Mouse (Mus musculus) MEL (cell line): Measurements from ENCODE around the gene Six1. TPM values are rescaled to one million over a fixed set of nuclear protein-coding genes. Genes with fewer than 3 reads are reported as not detected.

Experiments
- DNase-seq: peaks from one replicate; pipeline ENCODE4 v3.0.0; 2011; ENCODE audit warnings: low read depth, low spot score
- H3K27ac ChIP-seq: 2 replicates; pipeline ENCODE4 v1.5.1; 2012; ENCODE audit warnings: low read depth, mild to moderate bottlenecking, control low read depth, low read length, moderate library complexity; ENCODE audit not compliant: control insufficient read depth
- H3K27me3 ChIP-seq, 2 experiments: fragments of 150-350 bp in 1 of 2; sonication (generic) in 1 of 2; 2 replicates each; pipeline ENCODE4 v1.6.1; 2012; ENCODE audit warnings: low read length in 2 of 2, mild to moderate bottlenecking in 2 of 2, improper control_type of control experiment in 1 of 2, moderate library complexity in 1 of 2; ENCODE audit not compliant: insufficient read depth in 2 of 2, control insufficient read depth in 1 of 2
- H3K36me3 ChIP-seq, 2 experiments: 2 replicates each; pipeline ENCODE4 v1.6.1; 2012 to 2014; ENCODE audit warnings: low read length in 2 of 2, improper control_type of control experiment in 1 of 2, inconsistent platforms in 1 of 2, mild to moderate bottlenecking in 1 of 2; ENCODE audit not compliant: insufficient read depth in 2 of 2, control insufficient read depth in 1 of 2
- H3K4me1 ChIP-seq, 2 experiments: fragments of 150-350 bp in 1 of 2; sonication (generic) in 1 of 2; 2 replicates each; pipeline ENCODE4 v1.6.1; 2012; ENCODE audit warnings: low read length in 2 of 2, improper control_type of control experiment in 1 of 2, mild to moderate bottlenecking in 1 of 2; ENCODE audit not compliant: insufficient read depth in 2 of 2, control insufficient read depth in 1 of 2
- H3K4me3 ChIP-seq, 2 experiments: fragments of 150-350 bp in 1 of 2; sonication (generic) in 1 of 2; 2 replicates each; pipeline ENCODE4 v1.5.1; 2012; ENCODE audit warnings: low read depth in 2 of 2, low read length in 2 of 2, mild to moderate bottlenecking in 2 of 2, moderate library complexity in 2 of 2, control low read depth in 1 of 2, improper control_type of control experiment in 1 of 2; ENCODE audit not compliant: control insufficient read depth in 1 of 2, insufficient read depth in 1 of 2
- H3K79me2 ChIP-seq: 2 replicates; pipeline ENCODE4 v1.6.1; 2012; ENCODE audit warnings: mild to moderate bottlenecking, low read length, moderate library complexity; ENCODE audit not compliant: control insufficient read depth, poor library complexity, insufficient read depth
- H3K9ac ChIP-seq: 2 replicates; pipeline ENCODE4 v1.6.1; 2012; ENCODE audit warnings: low read depth, mild to moderate bottlenecking, control low read depth, low read length, moderate library complexity; ENCODE audit not compliant: control insufficient read depth, poor library complexity, severe bottlenecking
- H3K9me3 ChIP-seq: fragments of 150-350 bp; sonication (generic); replicated peaks from 2 replicates; pipeline ENCODE4 v1.6.1; 2012; ENCODE audit warnings: mild to moderate bottlenecking, low read length, improper control_type of control experiment, moderate library complexity; ENCODE audit not compliant: insufficient read depth
- CHD1 ChIP-seq: IDR thresholded peaks from 2 replicates; pipeline ENCODE4 v1.6.1; 2012; ENCODE audit warnings: low read depth, mild to moderate bottlenecking, inconsistent platforms, low read length, improper control_type of control experiment
- CHD2 ChIP-seq: IDR thresholded peaks from 2 replicates; pipeline ENCODE4 v1.6.1; 2011; ENCODE audit warnings: low read length, improper control_type of control experiment
- EP300 ChIP-seq, 2 experiments: IDR thresholded peaks; 2 replicates each; pipeline ENCODE4 v1.6.1; 2011; ENCODE audit warnings: improper control_type of control experiment in 2 of 2, low read length in 2 of 2, low read depth in 1 of 2, mild to moderate bottlenecking in 1 of 2
- GABPA ChIP-seq: IDR thresholded peaks from 2 replicates; pipeline ENCODE4 v1.6.1; 2012; ENCODE audit warnings: low read depth, mild to moderate bottlenecking, inconsistent platforms, low read length, improper control_type of control experiment, moderate library complexity
- HCFC1 ChIP-seq: IDR thresholded peaks from 2 replicates; pipeline ENCODE4 v1.6.1; 2012; ENCODE audit warnings: low read depth, mild to moderate bottlenecking, inconsistent platforms, low read length, improper control_type of control experiment, moderate library complexity
- MEF2A ChIP-seq: IDR thresholded peaks from 2 replicates; pipeline ENCODE4 v1.6.1; 2014; ENCODE audit warnings: low read depth, mild to moderate bottlenecking, inconsistent platforms, low read length, improper control_type of control experiment; ENCODE audit not compliant: poor library complexity, insufficient replicate concordance, severe bottlenecking; ENCODE audit errors: extremely low read depth
- MXI1 ChIP-seq: IDR thresholded peaks from 2 replicates; pipeline ENCODE4 v1.6.1; 2011; ENCODE audit warnings: mild to moderate bottlenecking, low read depth, low read length, improper control_type of control experiment
- MYB ChIP-seq: IDR thresholded peaks from 2 replicates; pipeline ENCODE4 v1.6.1; 2011; ENCODE audit warnings: mild to moderate bottlenecking, low read depth, low read length, improper control_type of control experiment
- MYC ChIP-seq: IDR thresholded peaks from 2 replicates; pipeline ENCODE4 v1.6.1; 2011; ENCODE audit warnings: low read depth, mild to moderate bottlenecking, low read length, improper control_type of control experiment, moderate library complexity
- NELFE ChIP-seq: IDR thresholded peaks from 2 replicates; pipeline ENCODE4 v1.6.1; 2011; ENCODE audit warnings: low read depth, low read length, improper control_type of control experiment
- RAD21 ChIP-seq: IDR thresholded peaks from 2 replicates; pipeline ENCODE4 v1.6.1; 2011; ENCODE audit warnings: mild to moderate bottlenecking, low read depth, low read length, improper control_type of control experiment
- RCOR1 ChIP-seq: IDR thresholded peaks from 2 replicates; pipeline ENCODE4 v1.6.1; 2012; ENCODE audit warnings: low read depth, mild to moderate bottlenecking, inconsistent platforms, low read length, improper control_type of control experiment
- TAL1 ChIP-seq: IDR thresholded peaks from 2 replicates; pipeline ENCODE4 v1.6.1; 2012; ENCODE audit warnings: mild to moderate bottlenecking, inconsistent platforms, low read length, moderate library complexity, mixed read lengths
- TCF12 ChIP-seq: IDR thresholded peaks from 2 replicates; pipeline ENCODE4 v1.6.1; 2014; ENCODE audit warnings: low read depth, mild to moderate bottlenecking, inconsistent platforms, low read length, improper control_type of control experiment, moderate library complexity
- UBTF ChIP-seq: IDR thresholded peaks from 2 replicates; pipeline ENCODE4 v1.6.1; 2012; ENCODE audit warnings: low read depth, mild to moderate bottlenecking, inconsistent platforms, low read length, improper control_type of control experiment, moderate library complexity, borderline replicate concordance; ENCODE audit not compliant: insufficient read depth
- ZC3H11A ChIP-seq: IDR thresholded peaks from 2 replicates; pipeline ENCODE4 v1.6.1; 2012; ENCODE audit warnings: low read depth, mild to moderate bottlenecking, inconsistent platforms, low read length, improper control_type of control experiment
- ZNF384 ChIP-seq: IDR thresholded peaks from 2 replicates; pipeline ENCODE4 v1.6.1; 2012; ENCODE audit warnings: low read depth, mild to moderate bottlenecking, inconsistent platforms, low read length, improper control_type of control experiment
- polyA plus RNA-seq, 2 experiments: library from polyadenylated mRNA; stranded (reverse) in 1 of 2; unstranded in 1 of 2; fragments of >175 nt in 1 of 2; fragments of >200 nt in 1 of 2; gene quantifications; 2 replicates each; pipeline versions ENCODE4 v1.2.1 to v1.2.4; 2012; ENCODE audit warnings: low replicate concordance in 2 of 2, low read depth in 1 of 2; ENCODE audit not compliant: insufficient read length in 2 of 2, insufficient read depth in 1 of 2, missing spikeins in 1 of 2
- total RNA-seq: library from RNA; depleted of rRNA; stranded (reverse); fragments of 300-350 nt; gene quantifications from 2 replicates; pipeline ENCODE4 v1.2.3, GENCODE M21; 2012

Gene Six1
- total and polyA plus RNA-seq, 3 experiments = not detected

DNA sequence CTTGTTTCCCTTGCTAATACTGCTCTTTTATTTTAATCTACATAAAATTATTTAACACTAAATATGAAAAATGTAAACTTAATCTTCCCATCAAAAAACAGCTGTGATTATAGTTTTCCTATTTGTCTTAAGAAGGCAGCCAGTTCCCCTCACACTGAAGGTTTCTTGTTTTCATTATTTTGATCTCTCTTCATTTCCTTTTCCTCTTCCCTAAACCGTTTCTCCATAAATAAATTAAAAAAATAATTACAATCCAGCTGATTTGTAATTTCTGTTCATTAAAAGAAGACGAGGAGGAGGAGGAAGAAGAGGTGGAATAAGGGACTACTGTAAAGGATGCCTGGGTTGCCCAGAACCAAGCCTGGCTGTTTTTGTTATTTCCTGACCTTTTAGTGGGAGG is 10.8 kb downstream of the Six1 start:
- H3K36me3 ChIP-seq = no peaks in the 10 kb centered on the region
- H3K27me3 ChIP-seq = no peaks in the 10 kb centered on the region; a peak in 1 of 4 replicates
- TF ChIP-seq RAD21 (no peak), CHD2 (no peak), MYC (no peak), MYB (no peak), ZC3H11A (no peak), HCFC1 (no peak), CHD1 (no peak), TAL1 (no peak)
- H3K9me3 ChIP-seq = no peaks in the 10 kb centered on the region
- no peak overlapping the region for H3K9ac ChIP-seq
- DNase-seq = no peak
- H3K79me2 ChIP-seq = no peaks in the 10 kb centered on the region
- no peak overlapping the region for H3K27ac ChIP-seq
- no peak overlapping the region for H3K4me3 ChIP-seq
- H3K4me1 ChIP-seq = no peaks in the 10 kb centered on the region

DNA sequence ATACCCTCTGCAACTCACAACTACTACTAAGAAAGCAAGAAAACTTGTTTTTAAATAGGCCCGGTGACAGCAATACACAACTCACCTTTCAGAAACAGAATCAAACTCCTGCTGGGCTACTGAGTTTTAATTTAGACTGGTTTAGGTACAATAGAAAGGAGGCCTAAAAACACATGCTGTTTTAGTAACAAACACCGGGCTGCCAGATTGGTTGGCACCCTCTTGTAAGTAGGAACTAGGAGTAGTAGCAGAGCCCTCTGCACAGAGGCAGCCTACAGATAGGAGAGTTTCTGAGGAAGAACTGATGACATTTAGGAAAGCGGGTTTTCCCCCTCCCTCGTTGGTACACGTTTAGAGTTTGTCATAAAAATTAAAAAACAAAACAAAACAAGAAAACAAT is 11.3 kb downstream of the Six1 start:
- H3K27me3 ChIP-seq = no peaks in the 10 kb centered on the region; a peak in 1 of 4 replicates
- TF ChIP-seq MEF2A = no peak
- no peak for TF ChIP-seq GABPA
- TF ChIP-seq EP300 (IDR thresholded peaks at IDR 0.05; ENCODE audit: low read depth in 1 of 2, low read length in 2 of 2) = no peak
- TF ChIP-seq NELFE = no peak
- no peak for TF ChIP-seq ZNF384
- TF ChIP-seq MXI1 = no peak
- no peak for TF ChIP-seq TCF12
- no peak for TF ChIP-seq UBTF
- TF ChIP-seq RCOR1 = no peak
- H3K4me1 ChIP-seq = no peaks in the 10 kb centered on the region
- H3K9me3 ChIP-seq = no peaks in the 10 kb centered on the region
- no peak overlapping the region for H3K4me3 ChIP-seq
- no peaks in the 10 kb centered on the region for H3K36me3 ChIP-seq
- H3K9ac ChIP-seq = no peak overlapping the region
- no peaks in the 10 kb centered on the region for H3K79me2 ChIP-seq
- DNase-seq = no peak
- H3K27ac ChIP-seq = no peak overlapping the region
